Mouse (Mus musculus): ENCODE results near the gene Dhps. TPM values are rescaled to one million over a fixed set of nuclear protein-coding genes. Genes with fewer than 3 reads are reported as not detected.

Gene Dhps
- total and polyA plus RNA-seq, 3 experiments, result 27.3 to 42.9 (median 33.9) TPM

DNA sequence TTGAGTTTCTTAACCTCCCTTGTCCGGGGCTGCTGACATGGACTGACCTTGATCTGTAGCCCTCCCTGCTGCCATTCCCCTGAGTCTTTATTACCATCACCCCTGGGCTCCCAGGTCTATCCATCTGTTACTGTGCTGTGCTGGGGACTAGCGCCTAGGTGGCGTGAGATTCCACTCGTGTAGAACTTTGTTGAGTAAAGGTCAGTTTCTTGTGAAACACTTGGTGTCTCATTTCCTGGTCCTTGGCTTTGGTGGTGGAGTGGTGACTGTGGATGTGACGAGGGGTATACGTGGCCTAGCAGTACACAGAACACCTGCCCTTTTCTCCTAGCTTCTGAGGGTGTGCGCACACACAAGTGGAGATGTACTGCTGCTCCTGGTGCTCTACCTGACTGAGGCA, 14.2 kb upstream of the Dhps start:
- Histone ChIP-seq H3K36me3 (replicated peaks) (peaks cover 73% of the 10 kb centered on the region), H3K9me3 (replicated peaks) (no peaks in the 10 kb centered on the region), H3K27me3 (ENCODE audit: insufficient read depth, low read length) (no peaks in the 10 kb centered on the region), H3K4me1 (ENCODE audit: insufficient read depth, low read depth, low read length) (peaks cover 28% of the 10 kb centered on the region), H3K4me3 (ENCODE audit: low read depth, low read length) (no peak overlapping the region)
- ATAC-seq (ENCODE audit: extremely low read depth, insufficient number of reproducible peaks, low FRiP score, poor library complexity, severe bottlenecking) (no peak), DNase-seq (ENCODE audit: low spot score) (no peak)
- TF ChIP-seq CTCF (IDR thresholded peaks at IDR 0.05; ENCODE audit: low read depth, low read length) (no peak), TAL1 (conservative IDR thresholded peaks at IDR 0.05; ENCODE audit: low read depth, low read length) (no peak), POLR2AphosphoS5 (IDR thresholded peaks at IDR 0.05; ENCODE audit: insufficient replicate concordance, low read depth, low read length) (no peak), GATA2 (IDR thresholded peaks at IDR 0.05; ENCODE audit: borderline replicate concordance, low read depth, low read length) (no peak), GATA1 (IDR thresholded peaks at IDR 0.05; ENCODE audit: borderline replicate concordance, low read length) (no peak)

DNA sequence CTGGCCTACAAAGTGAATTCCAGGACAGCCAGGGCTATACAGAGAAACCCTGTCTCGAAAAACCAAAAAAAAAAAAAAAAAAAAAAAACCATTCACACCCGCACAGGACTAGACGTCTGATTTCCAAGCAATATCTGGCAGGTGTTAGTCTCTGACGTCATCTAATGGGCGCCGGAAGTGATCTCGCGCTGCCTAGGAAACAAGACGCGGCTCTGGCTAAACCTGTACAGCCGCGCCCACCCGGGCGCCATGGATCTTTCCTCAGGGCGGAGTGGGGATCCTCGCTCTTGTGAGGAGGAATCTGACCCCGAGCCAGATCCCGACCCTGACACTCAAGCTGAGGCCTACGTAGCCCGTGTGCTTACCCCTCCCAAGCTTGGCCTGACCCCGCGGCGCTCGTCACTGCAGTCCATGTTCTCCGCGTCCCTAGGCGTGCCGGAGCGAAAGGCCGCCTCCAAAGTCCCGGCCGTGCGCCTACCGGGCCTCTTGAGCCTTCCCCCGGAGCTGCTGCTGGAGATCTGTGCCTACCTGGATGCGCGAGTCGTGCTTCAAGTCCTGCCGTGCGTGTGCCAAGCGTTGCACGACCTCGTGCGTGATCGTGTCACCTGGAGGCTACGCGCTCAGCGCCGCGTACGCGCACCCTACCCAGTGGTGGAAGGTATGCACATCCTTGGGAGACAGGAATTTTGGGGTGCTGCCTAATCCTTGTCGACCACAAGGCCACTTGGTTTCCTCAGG, 11.5 kb upstream of the Dhps start, which contains the start of gene Fbxw9:
TSS of gene Fbxw9 (plus strand) at position 177 of the 738 bp plus-strand sequence.
- Histone ChIP-seq H3K9me3 (replicated peaks) (no peaks in the 10 kb centered on the region), H3K4me3 (ENCODE audit: low read depth, low read length) (peak within 1 kb of the TSS; percentile 99), H3K4me1 (ENCODE audit: insufficient read depth, low read depth, low read length) (peaks cover 23% of the 10 kb centered on the region), H3K27me3 (ENCODE audit: insufficient read depth, low read length) (no peaks in the 10 kb centered on the region), H3K36me3 (replicated peaks) (peaks cover 65% of the 10 kb centered on the region)
- TF ChIP-seq CTCF (IDR thresholded peaks at IDR 0.05; ENCODE audit: low read depth, low read length) (no peak), GATA2 (IDR thresholded peaks at IDR 0.05; ENCODE audit: borderline replicate concordance, low read depth, low read length) (no peak), POLR2AphosphoS5 (IDR thresholded peaks at IDR 0.05; ENCODE audit: insufficient replicate concordance, low read depth, low read length) (peak; percentile 87), TAL1 (conservative IDR thresholded peaks at IDR 0.05; ENCODE audit: low read depth, low read length) (no peak), GATA1 (IDR thresholded peaks at IDR 0.05; ENCODE audit: borderline replicate concordance, low read length) (no peak)
- peak; percentile 86 for DNase-seq (ENCODE audit: low spot score)
- ATAC-seq (ENCODE audit: extremely low read depth, insufficient number of reproducible peaks, low FRiP score, poor library complexity, severe bottlenecking), result peak; percentile 75; the same call in 1 of the 2 replicates

DNA sequence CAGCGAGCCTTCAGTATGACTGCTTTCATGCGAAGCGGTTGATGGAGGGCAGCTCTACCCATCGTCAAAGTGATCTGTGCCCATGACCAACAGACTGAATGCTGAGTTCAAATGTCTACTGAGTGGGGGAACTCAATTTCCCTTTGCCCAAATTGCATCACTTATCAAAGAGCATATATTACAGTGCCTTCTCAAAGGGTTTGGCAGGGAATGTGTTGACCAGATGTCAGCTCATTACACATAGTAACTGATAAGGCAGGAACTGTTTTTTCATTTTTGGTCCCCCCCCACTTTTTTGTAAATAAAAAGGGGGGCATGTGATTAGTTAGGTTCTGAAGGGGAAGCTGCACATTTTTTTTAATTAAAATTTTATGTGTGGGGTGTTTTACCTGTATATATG, 9.0 kb upstream of the Dhps start:
- no peak for TF ChIP-seq GATA1 (IDR thresholded peaks at IDR 0.05; ENCODE audit: borderline replicate concordance, low read length)
- no peak for TF ChIP-seq GATA2 (IDR thresholded peaks at IDR 0.05; ENCODE audit: borderline replicate concordance, low read depth, low read length)
- TF ChIP-seq CTCF (IDR thresholded peaks at IDR 0.05; ENCODE audit: low read depth, low read length), result no peak
- TF ChIP-seq TAL1 (conservative IDR thresholded peaks at IDR 0.05; ENCODE audit: low read depth, low read length), result no peak
- TF ChIP-seq POLR2AphosphoS5 (IDR thresholded peaks at IDR 0.05; ENCODE audit: insufficient replicate concordance, low read depth, low read length), result no peak
- ATAC-seq (ENCODE audit: extremely low read depth, insufficient number of reproducible peaks, low FRiP score, poor library complexity, severe bottlenecking) (no peak), DNase-seq (ENCODE audit: low spot score) (no peak)
- peaks cover 65% of the 10 kb centered on the region for H3K36me3 ChIP-seq (replicated peaks)
- no peak overlapping the region for H3K4me3 ChIP-seq (ENCODE audit: low read depth, low read length)
- H3K9me3 ChIP-seq (replicated peaks), result no peaks in the 10 kb centered on the region
- no peaks in the 10 kb centered on the region for H3K27me3 ChIP-seq (ENCODE audit: insufficient read depth, low read length)
- peaks cover 29% of the 10 kb centered on the region for H3K4me1 ChIP-seq (ENCODE audit: insufficient read depth, low read depth, low read length)

- DNase-seq (ENCODE audit: low spot score) (no peak), ATAC-seq (ENCODE audit: extremely low read depth, insufficient number of reproducible peaks, low FRiP score, poor library complexity, severe bottlenecking) (no peak)
- H3K4me3 ChIP-seq (ENCODE audit: low read depth, low read length), result no peak overlapping the region
- TF ChIP-seq GATA1 (IDR thresholded peaks at IDR 0.05; ENCODE audit: borderline replicate concordance, low read length) (no peak), GATA2 (IDR thresholded peaks at IDR 0.05; ENCODE audit: borderline replicate concordance, low read depth, low read length) (no peak), POLR2AphosphoS5 (IDR thresholded peaks at IDR 0.05; ENCODE audit: insufficient replicate concordance, low read depth, low read length) (no peak), TAL1 (conservative IDR thresholded peaks at IDR 0.05; ENCODE audit: low read depth, low read length) (no peak), CTCF (IDR thresholded peaks at IDR 0.05; ENCODE audit: low read depth, low read length) (no peak)
- no peaks in the 10 kb centered on the region for H3K9me3 ChIP-seq (replicated peaks)
- H3K4me1 ChIP-seq (ENCODE audit: insufficient read depth, low read depth, low read length), result peaks cover 23% of the 10 kb centered on the region
- H3K36me3 ChIP-seq (replicated peaks), result peaks cover 72% of the 10 kb centered on the region
- H3K27me3 ChIP-seq (ENCODE audit: insufficient read depth, low read length), result no peaks in the 10 kb centered on the region
Measured at GRCm38 (mm10) chr8:85065213-85065612, 6.3 kb upstream of the Dhps start.

DNA sequence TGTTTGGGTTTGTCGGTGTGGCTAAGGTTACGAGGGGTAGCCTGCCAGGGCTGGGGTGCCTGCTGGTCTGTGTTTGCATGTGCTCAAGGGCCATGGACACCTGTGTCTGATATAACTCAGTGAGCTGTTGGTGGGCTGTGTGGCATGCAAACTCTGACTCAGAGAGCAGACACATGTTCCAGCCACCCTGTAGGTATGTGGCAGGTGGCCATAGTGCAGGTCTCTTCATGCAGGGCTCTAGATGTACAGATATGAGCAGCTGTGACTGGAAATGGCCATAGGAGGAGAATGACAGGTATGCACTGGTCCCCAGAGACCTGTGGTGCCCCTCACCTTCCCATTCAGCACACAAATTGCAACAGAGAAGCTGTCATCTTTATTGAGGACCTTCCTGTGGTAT, 4.4 kb upstream of the Dhps start:
- H3K27me3 ChIP-seq (ENCODE audit: insufficient read depth, low read length), result no peaks in the 10 kb centered on the region
- ATAC-seq (ENCODE audit: extremely low read depth, insufficient number of reproducible peaks, low FRiP score, poor library complexity, severe bottlenecking), result no peak
- peaks cover 70% of the 10 kb centered on the region for H3K36me3 ChIP-seq (replicated peaks)
- no peaks in the 10 kb centered on the region for H3K9me3 ChIP-seq (replicated peaks)
- H3K4me1 ChIP-seq (ENCODE audit: insufficient read depth, low read depth, low read length), result peaks cover 18% of the 10 kb centered on the region
- no peak for DNase-seq (ENCODE audit: low spot score)
- H3K4me3 ChIP-seq (ENCODE audit: low read depth, low read length), result no peak overlapping the region
- TF ChIP-seq GATA1 (IDR thresholded peaks at IDR 0.05; ENCODE audit: borderline replicate concordance, low read length), result no peak
- no peak for TF ChIP-seq TAL1 (conservative IDR thresholded peaks at IDR 0.05; ENCODE audit: low read depth, low read length)
- no peak for TF ChIP-seq POLR2AphosphoS5 (IDR thresholded peaks at IDR 0.05; ENCODE audit: insufficient replicate concordance, low read depth, low read length)
- no peak for TF ChIP-seq GATA2 (IDR thresholded peaks at IDR 0.05; ENCODE audit: borderline replicate concordance, low read depth, low read length)
- no peak for TF ChIP-seq CTCF (IDR thresholded peaks at IDR 0.05; ENCODE audit: low read depth, low read length)

GRCm38 (mm10) chr8:85067982-85068381, 3.6 kb upstream of the Dhps start, which contains the start of gene Gm5741:
Gm5741 (minus strand) TSS chr8:85067982.
- H3K9me3 ChIP-seq (replicated peaks), result no peaks in the 10 kb centered on the region
- TF ChIP-seq GATA1 (IDR thresholded peaks at IDR 0.05; ENCODE audit: borderline replicate concordance, low read length) (no peak), TAL1 (conservative IDR thresholded peaks at IDR 0.05; ENCODE audit: low read depth, low read length) (no peak), POLR2AphosphoS5 (IDR thresholded peaks at IDR 0.05; ENCODE audit: insufficient replicate concordance, low read depth, low read length) (no peak), CTCF (IDR thresholded peaks at IDR 0.05; ENCODE audit: low read depth, low read length) (no peak), GATA2 (IDR thresholded peaks at IDR 0.05; ENCODE audit: borderline replicate concordance, low read depth, low read length) (no peak)

More at GRCm38 (mm10) chr8:85067982-85068381, 3.6 kb upstream of the Dhps start, which contains the start of gene Gm5741:
- no peaks in the 10 kb centered on the region for H3K27me3 ChIP-seq (ENCODE audit: insufficient read depth, low read length)
- ATAC-seq (ENCODE audit: extremely low read depth, insufficient number of reproducible peaks, low FRiP score, poor library complexity, severe bottlenecking), result no peak
- H3K36me3 ChIP-seq (replicated peaks), result peaks cover 65% of the 10 kb centered on the region
- H3K4me3 ChIP-seq (ENCODE audit: low read depth, low read length), result no peak within 1 kb of the TSS
- no peak for DNase-seq (ENCODE audit: low spot score)
- peaks cover 21% of the 10 kb centered on the region for H3K4me1 ChIP-seq (ENCODE audit: insufficient read depth, low read depth, low read length)
